Mouse (Mus musculus) fat pad, adult 2 months (tissue): Measurements from ENCODE around the gene Bmp6.

Source experiments
- DNase-seq: peaks from one replicate; pipeline ENCODE4 v3.0.0-alpha.2; 2011; ENCODE audit warnings: low read depth, low spot score; ENCODE audit errors: extremely low read depth

Gene Bmp6

DNA sequence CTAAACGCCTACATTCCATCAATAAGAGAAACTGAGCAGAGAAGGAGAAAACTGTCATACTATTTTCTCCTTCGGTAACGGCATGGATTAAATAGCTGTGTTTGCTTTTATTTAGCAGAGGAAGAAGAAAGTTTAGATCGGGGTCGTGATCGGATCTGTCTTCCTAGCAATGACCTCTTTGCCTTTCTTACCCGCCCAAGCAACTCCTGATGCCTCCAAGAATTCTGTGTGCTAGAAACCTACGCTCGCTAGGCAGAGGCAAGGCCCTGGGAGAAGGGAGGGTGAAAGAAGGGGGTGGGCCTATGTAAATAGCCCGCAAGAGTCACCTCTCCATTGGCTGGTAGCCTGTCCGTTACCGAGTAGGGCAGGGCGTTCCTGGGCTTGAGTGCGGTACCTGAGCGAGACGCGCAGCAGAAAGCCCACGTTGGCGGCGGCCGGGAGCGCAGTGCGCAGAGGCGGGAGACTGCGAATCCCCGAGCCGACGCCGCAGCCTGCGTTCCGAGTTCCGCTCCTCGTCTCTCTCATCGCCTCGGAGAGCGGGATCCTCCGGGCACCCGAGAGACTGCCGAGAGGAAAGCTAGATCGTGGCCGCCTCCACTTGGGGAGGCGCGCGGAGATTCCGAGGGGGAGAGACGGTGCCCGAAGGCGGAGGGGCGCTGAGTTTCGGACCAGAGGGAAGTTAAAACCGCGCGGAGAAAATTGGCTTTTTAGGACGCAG, at the start of gene Bmp6:
TSS of gene Bmp6 (plus strand) at position 395 of the 718 bp plus-strand sequence.
- no peak for DNase-seq

DNA sequence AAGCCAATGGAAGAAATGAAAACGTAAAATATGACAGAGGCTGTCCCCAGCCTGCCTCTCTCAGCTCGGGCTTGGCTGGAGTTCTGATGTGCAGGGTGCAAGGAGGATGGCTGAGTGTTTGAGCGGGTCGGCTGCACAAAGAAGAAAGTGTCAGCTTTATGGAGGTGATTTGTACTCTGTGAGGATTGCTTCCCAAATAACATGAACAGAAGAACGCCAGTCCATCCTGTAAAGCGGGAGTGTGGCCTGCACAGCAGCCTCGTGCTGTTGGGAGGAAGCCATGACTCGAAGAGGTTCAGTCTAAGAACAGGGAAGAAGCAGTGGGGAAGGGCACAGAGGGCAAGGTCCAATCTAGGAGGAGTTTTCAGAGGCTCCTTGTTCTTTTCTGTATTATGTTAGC, 48.7 kb upstream of the Bmp6 start:
- no peak for DNase-seq

GRCm38 (mm10) chr13:38296601-38297000, 48.3 kb upstream of the Bmp6 start:
- DNase-seq = no peak

- no peak for DNase-seq
Measured at GRCm38 (mm10) chr13:38311125-38311524, 33.8 kb upstream of the Bmp6 start.

DNA sequence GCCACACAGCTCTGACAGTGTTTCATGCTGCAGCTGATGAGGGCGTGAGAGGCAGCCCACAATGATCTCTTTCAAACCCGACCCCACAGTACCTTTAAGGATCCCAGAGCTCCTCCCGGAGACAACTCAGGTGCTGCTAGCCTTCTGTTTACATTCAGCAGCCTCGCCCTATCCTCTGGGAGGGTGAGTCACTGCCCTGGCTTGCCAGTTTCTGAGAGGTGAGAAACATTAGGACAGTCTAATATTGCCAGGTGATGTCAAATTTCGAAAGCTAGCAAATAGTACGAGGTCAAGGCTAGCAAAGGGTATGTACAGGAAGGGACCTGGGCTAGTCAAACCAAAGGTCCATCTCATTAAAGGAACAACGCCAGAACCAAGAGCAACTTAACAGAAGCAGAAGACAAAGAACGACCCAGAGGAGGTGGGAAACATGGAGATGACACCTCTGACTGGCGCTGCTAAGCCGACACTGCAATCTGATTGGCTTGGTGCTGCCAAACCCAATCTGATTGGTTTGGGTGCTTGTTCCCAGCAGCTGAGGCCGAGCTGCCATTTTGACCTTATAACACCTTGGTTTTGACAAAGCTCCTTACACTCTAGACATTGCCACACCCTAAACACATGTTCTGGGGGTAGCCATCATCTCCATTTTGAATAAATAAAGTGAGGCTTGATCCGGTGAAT, 32.4 kb upstream of the Bmp6 start:
- no peak for DNase-seq

DNA sequence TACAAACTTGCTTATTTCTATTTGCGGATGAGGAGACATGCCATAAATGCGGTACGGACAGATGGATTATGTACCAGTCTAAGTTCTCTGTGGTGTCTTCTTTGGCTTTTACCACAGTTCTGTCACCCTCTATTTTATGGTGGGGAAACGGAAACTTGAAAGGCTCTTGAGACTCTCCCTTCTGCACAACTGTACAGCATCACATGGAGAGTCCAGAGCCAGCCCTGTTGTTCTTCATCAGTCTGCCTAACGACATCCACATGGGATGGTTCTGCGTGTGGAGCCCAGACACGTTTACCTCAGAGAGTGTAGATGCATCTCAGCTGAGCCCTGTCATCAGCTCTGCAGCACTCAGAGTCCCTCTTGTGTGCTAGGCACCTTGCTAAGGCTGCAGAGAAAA, 30.3 kb upstream of the Bmp6 start:
- no peak for DNase-seq

DNA sequence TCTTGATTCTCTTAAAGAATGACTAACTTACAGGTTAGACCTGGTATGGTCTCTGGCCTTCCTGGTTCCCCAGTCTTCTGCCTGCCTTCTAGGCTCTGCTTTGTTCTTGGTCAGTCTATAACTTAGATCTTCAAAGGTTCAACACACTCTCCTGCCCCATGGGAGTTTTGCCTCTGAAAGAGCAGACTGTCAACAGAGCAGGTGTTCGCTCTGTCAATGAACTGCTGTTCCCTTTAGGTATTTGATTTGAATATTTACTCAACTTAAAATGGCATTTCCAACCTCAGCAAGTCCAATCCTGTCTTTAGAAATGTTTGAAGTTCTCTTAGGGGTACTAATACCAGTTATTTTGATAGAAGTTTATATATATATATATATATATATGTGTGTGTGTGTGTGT, 26.5 kb upstream of the Bmp6 start:
- DNase-seq = no peak

DNA sequence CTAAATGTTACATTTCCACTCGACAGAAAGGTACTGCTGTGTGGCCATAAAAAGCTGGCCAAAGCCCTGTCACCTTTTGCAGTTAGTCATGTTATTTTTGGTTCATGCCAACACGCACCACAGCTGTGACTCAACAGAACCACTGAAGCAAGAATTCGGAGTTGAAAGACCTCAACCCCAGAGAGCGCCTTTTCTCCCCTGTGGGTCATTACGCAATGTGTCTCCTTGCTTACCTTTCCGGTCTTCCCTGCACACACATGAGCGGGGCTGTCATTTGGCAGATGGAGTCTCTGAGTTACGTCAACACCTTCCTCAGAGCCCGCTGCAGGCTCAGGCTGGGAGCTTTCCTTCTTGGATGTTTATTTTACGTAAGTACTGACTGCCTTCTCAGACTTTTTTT, 24.6 kb upstream of the Bmp6 start:
- peak; percentile 76 for DNase-seq

DNA sequence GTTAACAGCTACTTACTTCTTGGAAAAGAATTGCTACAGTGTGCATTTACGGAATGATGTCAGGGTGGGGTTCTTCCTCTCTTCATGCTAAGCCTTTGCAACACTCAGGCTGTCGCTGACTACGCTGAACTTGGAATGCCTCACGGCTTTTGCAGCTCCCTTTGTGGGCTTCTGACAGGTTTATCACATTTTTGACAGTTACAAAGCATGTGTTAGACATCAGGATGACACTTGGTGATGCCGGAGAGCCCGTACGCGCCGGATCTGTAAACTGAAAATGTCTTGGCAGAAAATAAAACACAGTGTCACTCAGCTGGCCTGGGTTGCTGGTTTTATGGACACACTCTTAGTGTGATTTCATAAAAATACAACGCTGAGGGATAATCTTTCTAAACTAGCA, 20.5 kb upstream of the Bmp6 start:
- no peak for DNase-seq

DNA sequence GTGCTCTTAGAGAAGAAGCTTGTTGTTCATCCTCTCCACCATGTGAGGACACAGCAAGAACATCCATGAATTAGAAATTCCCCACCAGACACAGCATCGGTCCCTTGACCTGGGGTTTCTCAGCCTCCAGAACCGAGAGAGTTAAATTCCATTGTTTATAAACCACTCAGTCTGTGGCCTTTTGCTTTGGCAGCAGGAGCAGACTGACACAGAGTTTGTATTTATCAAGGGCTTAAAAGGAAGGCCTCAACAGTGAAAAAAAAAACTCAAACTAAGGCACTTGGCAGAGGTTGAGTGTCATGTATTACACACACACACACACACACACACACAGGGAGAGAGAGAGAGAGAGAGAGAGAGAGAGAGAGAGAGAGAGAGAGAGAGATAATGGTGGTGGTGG, 17.5 kb upstream of the Bmp6 start:
- no peak for DNase-seq

- no peak for DNase-seq
Measured at GRCm38 (mm10) chr13:38333496-38333895, 11.4 kb upstream of the Bmp6 start.

DNA sequence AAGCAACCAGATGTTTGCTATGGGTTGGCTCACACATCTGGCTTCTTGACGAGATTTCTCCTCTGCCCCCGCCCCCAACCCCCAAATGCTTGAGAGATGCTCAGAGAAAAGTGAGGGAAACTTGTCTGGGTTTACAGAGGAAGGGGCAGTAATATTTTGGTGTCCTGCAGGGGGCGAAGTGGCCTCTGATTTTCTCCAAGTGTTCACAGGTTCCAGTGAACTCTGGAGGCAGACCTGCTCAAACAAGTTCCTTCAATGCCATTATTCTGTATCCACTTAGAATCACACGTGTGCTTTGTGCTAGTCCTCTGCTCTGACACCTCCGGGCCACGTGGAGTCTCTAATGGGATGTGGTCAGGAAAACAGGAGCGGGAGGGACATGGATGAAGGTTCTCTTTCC, 2.3 kb upstream of the Bmp6 start:
- no peak for DNase-seq

- DNase-seq = no peak
Measured at GRCm38 (mm10) chr13:38343202-38343601, 1.7 kb upstream of the Bmp6 start.

DNA sequence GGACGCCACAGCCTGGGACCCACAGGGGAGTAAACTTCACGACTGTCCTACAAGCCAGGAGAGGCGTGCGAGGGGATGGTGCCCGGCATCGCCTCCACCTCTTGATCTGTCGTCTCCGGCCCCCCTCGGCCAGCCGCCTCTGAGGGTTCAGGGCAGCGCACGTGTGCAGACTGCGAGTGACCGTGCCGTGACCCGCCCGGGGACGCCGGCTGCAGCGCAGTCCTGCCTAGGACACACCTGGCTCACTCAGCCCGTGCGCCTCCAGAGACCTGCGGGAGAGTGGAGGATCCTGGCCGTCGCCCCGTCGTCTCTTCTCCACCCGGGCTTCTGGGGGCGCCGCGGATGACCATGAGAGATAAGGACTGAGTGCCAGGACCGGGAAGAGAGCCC, 519 bp downstream of the Bmp6 start:
- no peak for DNase-seq

- no peak for DNase-seq
Measured at GRCm38 (mm10) chr13:38346096-38346915, 1.4 kb downstream of the Bmp6 start.

DNA sequence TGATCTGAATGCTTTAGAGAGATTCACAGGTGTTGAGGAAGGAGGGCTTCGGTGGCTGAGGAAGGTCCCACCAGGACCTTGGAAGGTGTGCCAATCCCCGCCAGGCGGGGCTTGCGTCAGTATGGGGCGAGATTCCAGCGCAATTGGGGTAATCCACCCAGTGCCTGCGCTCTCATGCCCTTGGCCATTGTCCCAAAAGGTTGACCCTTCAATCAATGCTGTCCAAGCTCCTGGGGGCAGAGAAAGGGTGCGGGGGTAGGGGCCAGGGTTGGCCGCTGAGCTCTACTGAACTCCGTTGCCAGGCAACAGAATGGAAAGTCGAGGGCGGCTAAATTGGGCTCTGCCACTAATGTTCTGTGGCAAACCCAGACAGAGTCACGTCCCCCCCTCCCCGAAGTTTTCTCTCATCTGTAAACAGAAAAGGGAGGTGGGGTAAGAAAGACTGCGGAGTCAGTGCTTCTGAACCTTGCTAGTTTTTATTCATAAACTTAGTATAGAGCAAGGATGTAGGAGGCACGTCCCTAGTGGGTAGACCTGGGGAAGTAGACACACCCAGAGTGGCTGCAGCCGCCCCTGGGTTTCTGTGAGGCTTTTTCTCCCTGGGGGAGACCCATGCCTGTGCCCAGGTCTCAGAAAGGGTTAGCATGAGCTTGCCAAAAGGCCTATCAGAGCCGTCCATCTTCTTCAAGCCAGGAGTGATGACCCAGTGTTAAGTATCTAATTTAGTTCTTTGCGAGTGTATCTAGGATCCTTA, 2.3 kb downstream of the Bmp6 start:
- no peak for DNase-seq

- no peak for DNase-seq
Measured at GRCm38 (mm10) chr13:38347775-38348135, 2.8 kb downstream of the Bmp6 start.

DNA sequence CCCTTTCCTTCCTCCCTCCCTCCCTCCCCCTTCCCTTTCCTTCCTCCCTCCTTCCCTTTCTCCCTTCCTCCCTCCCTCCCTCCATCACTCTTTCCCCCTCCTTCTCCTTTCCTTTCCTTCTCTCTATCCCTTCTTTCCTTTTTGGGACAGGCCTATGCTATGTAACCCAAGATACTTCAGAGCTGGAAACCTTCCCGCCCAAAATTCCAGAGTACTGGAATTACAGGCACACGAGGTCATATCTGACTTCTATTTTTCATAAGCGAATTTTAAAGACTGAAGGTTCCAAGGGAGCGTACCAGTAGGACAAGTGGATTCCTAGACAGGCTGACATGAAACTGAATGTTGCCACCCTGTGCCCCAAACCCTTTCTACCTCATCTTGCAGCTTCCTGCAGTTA, 4.1 kb downstream of the Bmp6 start:
- DNase-seq = no peak

DNA sequence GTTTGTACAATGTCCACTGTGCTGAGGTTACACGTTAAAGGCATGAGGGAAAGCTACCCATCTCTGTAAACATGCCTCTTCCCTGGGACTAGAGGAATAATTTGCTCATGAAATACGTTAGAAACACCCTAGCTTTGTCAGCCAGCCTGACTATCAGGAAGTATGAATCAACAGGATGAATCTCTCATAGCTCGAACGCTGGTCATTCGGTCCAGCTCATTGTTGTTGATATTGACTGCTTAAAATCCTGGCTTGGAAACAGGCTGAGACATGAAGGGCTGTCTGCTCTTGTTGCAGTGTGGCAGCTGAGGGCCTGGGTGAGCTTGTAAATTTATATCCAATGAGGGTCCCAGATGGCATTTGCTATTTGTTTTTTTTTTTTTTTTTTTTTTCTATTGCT, 4.9 kb downstream of the Bmp6 start:
- no peak for DNase-seq

- no peak for DNase-seq
Measured at GRCm38 (mm10) chr13:38351996-38352395, 7.1 kb downstream of the Bmp6 start.

GRCm38 (mm10) chr13:38352986-38353385, 8.1 kb downstream of the Bmp6 start:
- DNase-seq = no peak
